Comparison of ENCODE assay signal across 7 mouse cellular contexts in genomic region chr7:18839865-18840264, GRCm38 (mm10). TPM values are rescaled to one million over a fixed set of nuclear protein-coding genes. Genes with fewer than 3 reads are reported as not detected.
DNase-seq lines count a peak whose midpoint lies in the region; ATAC-seq and TF ChIP-seq lines count a peak whose summit lies in the region.

Gene Mill2, plus strand, starts transcription at chr7:18839966.

- no peaks in the 10 kb centered on the region for H3K27me3 ChIP-seq in E14TG2a.4 (ENCODE audit: insufficient read depth, low read length)
- no peaks in the 10 kb centered on the region for H3K27me3 ChIP-seq in forebrain, postnatal 0 days (ENCODE audit: insufficient read depth, low read length)
- no peaks in the 10 kb centered on the region for H3K27me3 ChIP-seq in intestine, embryonic 16.5 days (replicated peaks; ENCODE audit: control insufficient read depth, insufficient read depth, low read length)

- peak within 1 kb of the TSS; percentile 75 for H3K27ac ChIP-seq in forebrain, postnatal 0 days (ENCODE audit: low read depth, low read length)
- H3K27ac ChIP-seq in intestine, embryonic 16.5 days (ENCODE audit: low read length) = peak within 1 kb of the TSS; percentile 97

- peaks cover 34% of the 10 kb centered on the region for H3K4me1 ChIP-seq in E14TG2a.4 (replicated peaks; ENCODE audit: low read depth, low read length)
- H3K4me1 ChIP-seq in forebrain, postnatal 0 days (ENCODE audit: insufficient read depth) = no peaks in the 10 kb centered on the region
- H3K4me1 ChIP-seq in intestine, embryonic 16.5 days (ENCODE audit: control insufficient read depth, insufficient read depth, low read length) = peaks cover 11% of the 10 kb centered on the region

- DNase-seq in 416B (ENCODE audit: low read depth) = peak; percentile 23
- peak; percentile 3 for DNase-seq in forebrain, postnatal 0 days
- peak; percentile 48 for DNase-seq in lung, postnatal 25 days (ENCODE audit: low spot score)
- no peak for DNase-seq in Muller cell, postnatal 12 days (ENCODE audit: inconsistent ontology term)
- no peak for DNase-seq in right cerebral cortex, postnatal 25 days

- 12% methylated on average over 3 of the region's 3 CpGs for WGBS in forebrain, postnatal 0 days
- 9% methylated on average over 3 of the region's 3 CpGs for WGBS in intestine, embryonic 16.5 days

- peak; percentile 51 for ATAC-seq in forebrain, postnatal 0 days
- peak; percentile 62 for ATAC-seq in intestine, embryonic 16.5 days

- TF ChIP-seq CTCF in E14TG2a.4 (conservative IDR thresholded peaks at IDR 0.05; ENCODE audit: low read length) = no peak
- no peak for TF ChIP-seq CTCF in forebrain, postnatal 0 days (IDR thresholded peaks at IDR 0.05; ENCODE audit: low read depth)

- H3K9ac ChIP-seq in forebrain, postnatal 0 days = peak within 1 kb of the TSS; percentile 63
- H3K9ac ChIP-seq in intestine, embryonic 16.5 days (ENCODE audit: low read depth, low read length) = peak within 1 kb of the TSS; percentile 69

- H3K9me3 ChIP-seq in E14TG2a.4 (ENCODE audit: low read length) = no peaks in the 10 kb centered on the region
- H3K9me3 ChIP-seq in forebrain, postnatal 0 days (ENCODE audit: low read length) = no peaks in the 10 kb centered on the region
- H3K9me3 ChIP-seq in intestine, embryonic 16.5 days (ENCODE audit: control insufficient read depth, low read length) = no peaks in the 10 kb centered on the region

- H3K36me3 ChIP-seq in E14TG2a.4 (ENCODE audit: insufficient read depth, low read length) = no peaks in the 10 kb centered on the region
- H3K36me3 ChIP-seq in forebrain, postnatal 0 days (ENCODE audit: insufficient read depth) = no peaks in the 10 kb centered on the region
- H3K36me3 ChIP-seq in intestine, embryonic 16.5 days (ENCODE audit: control insufficient read depth, insufficient read depth, low read length) = no peaks in the 10 kb centered on the region

- peak within 1 kb of the TSS; percentile 55 for H3K4me2 ChIP-seq in forebrain, postnatal 0 days (ENCODE audit: low read depth)
- H3K4me2 ChIP-seq in intestine, embryonic 16.5 days (ENCODE audit: low read depth, low read length) = peak within 1 kb of the TSS; percentile 67

- H3K4me3 ChIP-seq in E14TG2a.4 (replicated peaks; ENCODE audit: low read length) = peak within 1 kb of the TSS; percentile 65
- H3K4me3 ChIP-seq in forebrain, postnatal 0 days (ENCODE audit: low read depth, low read length) = peak within 1 kb of the TSS; percentile 36
- peak within 1 kb of the TSS; percentile 48 for H3K4me3 ChIP-seq in intestine, embryonic 16.5 days (ENCODE audit: low read length)

RNA-seq across cellular contexts. Expression of gene Mill2, which starts in this region (rescaled TPM):
- 0.95 and 2.1 TPM in 2 replicates for total RNA-seq in forebrain, postnatal 0 days (2014; rRNA removed)
- 0.53 and 0.54 TPM in 2 replicates for polyA plus RNA-seq in forebrain, postnatal 0 days (2015; fragmentation: Nextera tagmentation; extraction: Ambion mirVana)
- 1.1 and 1.3 TPM in 2 replicates for polyA plus RNA-seq in intestine, embryonic 16.5 days (2015; fragmentation: Nextera tagmentation; extraction: Ambion mirVana)

Comparison
In these comparisons a context has a peak if more than half of its experiments do, and no peak if none do; other contexts are left out.
1. DNase-seq: peak in 416B (single experiment), forebrain, postnatal 0 days (single experiment) and lung, postnatal 25 days (single experiment); none in Muller cell, postnatal 12 days (single experiment) and right cerebral cortex, postnatal 25 days (single experiment).
2. Peak in every context shown above with its lines, with median percentiles within 50 percentile points of each other: H3K4me3 ChIP-seq.